Mouse (Mus musculus): ENCODE measurements around the gene Becn1.
A peak's percentile ranks its signal among the peaks of the same experiment; 100 is the strongest.

The Becn1 gene

GRCm38 (mm10) chr11:101315082-101315650 lies 13.1 kb upstream of the Becn1 start:
- no peak for DNase-seq

GRCm38 (mm10) chr11:101314567-101314966 lies 12.5 kb upstream of the Becn1 start:
- no peak for DNase-seq

- DNase-seq, result no peak
These were observed 10.1 kb upstream of the Becn1 start for GRCm38 (mm10) chr11:101312150-101312549.

- no peak for DNase-seq
These were observed 9.0 kb upstream of the Becn1 start for GRCm38 (mm10) chr11:101311083-101311482.

GRCm38 (mm10) chr11:101307744-101308143 lies 5.7 kb upstream of the Becn1 start:
- no peak for DNase-seq

GRCm38 (mm10) chr11:101301299-101302003 lies 635 bp downstream of the Becn1 start:
- DNase-seq, result no peak

GRCm38 (mm10) chr11:101300881-101301280 lies 1.2 kb downstream of the Becn1 start:
- DNase-seq, result no peak

- no peak for DNase-seq
These were observed 6.9 kb downstream of the Becn1 start for GRCm38 (mm10) chr11:101295191-101295590.

- DNase-seq, result no peak
These were observed 10.9 kb downstream of the Becn1 start for GRCm38 (mm10) chr11:101291231-101291630.

GRCm38 (mm10) chr11:101287306-101287705 lies 14.8 kb downstream of the Becn1 start:
- DNase-seq, result no peak

- no peak for DNase-seq
These were observed 18.3 kb downstream of the Becn1 start for GRCm38 (mm10) chr11:101283805-101284204.

GRCm38 (mm10) chr11:101282896-101283295 lies 19.2 kb downstream of the Becn1 start:
- DNase-seq, result no peak

- DNase-seq, result no peak
These were observed 21.2 kb downstream of the Becn1 start for GRCm38 (mm10) chr11:101280837-101281236.

GRCm38 (mm10) chr11:101279193-101279569 lies 22.9 kb downstream of the Becn1 start:
- no peak for DNase-seq

GRCm38 (mm10) chr11:101278223-101279192 lies 23.6 kb downstream of the Becn1 start, which contains the start of the genes Cntd1 and Coa3:
TSS of gene Cntd1 (plus strand) at chr11:101279012.
TSS of gene Coa3 (minus strand) at chr11:101279114.
- DNase-seq, result peak; percentile 80

- no peak for DNase-seq
These were observed 24.5 kb downstream of the Becn1 start for GRCm38 (mm10) chr11:101277381-101278222.

GRCm38 (mm10) chr11:101276319-101277070 lies 25.6 kb downstream of the Becn1 start:
- DNase-seq, result no peak

GRCm38 (mm10) chr11:101275309-101275708 lies 26.8 kb downstream of the Becn1 start:
- no peak for DNase-seq

- DNase-seq, result no peak
These were observed 29.6 kb downstream of the Becn1 start for GRCm38 (mm10) chr11:101272446-101272845.

- DNase-seq, result no peak
These were observed 32.4 kb downstream of the Becn1 start for GRCm38 (mm10) chr11:101269577-101270116.

- DNase-seq, result no peak
These were observed 36.2 kb downstream of the Becn1 start for GRCm38 (mm10) chr11:101265906-101266305.

Data from cerebellum, adult 11-12 months (tissue).